Mouse (Mus musculus) heart, postnatal 0 days (tissue): ENCODE results near the gene Gm21897.

Experiments used
- CTCF ChIP-seq: IDR thresholded peaks from 2 replicates; pipeline ENCODE4 v1.5.1; 2016; ENCODE audit warnings: antibody characterized with exemption, control low read depth, low read depth
- EP300 ChIP-seq: IDR thresholded peaks from 2 replicates; pipeline ENCODE4 v1.6.1; 2016; ENCODE audit warnings: antibody characterized with exemption, low read depth

DNA sequence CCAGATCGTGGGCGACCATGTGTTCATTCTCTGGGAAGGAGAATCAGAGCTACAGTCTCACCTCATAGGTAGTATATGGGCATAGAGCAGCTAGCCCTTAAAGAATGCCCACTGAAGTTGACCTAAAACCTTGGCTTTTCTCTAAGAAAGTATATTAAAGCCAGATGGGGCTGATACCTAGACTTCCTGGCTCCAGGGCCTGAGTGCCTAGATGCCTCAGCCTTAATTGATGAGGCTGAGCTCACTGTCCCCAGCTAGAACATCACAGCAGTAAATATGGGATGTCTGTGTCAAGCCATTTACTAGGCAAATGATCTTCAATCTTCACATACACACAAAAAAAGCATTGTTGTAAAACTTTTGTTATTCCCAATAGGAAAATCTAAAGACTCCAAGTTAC lies 32.1 kb downstream of the Gm21897 start:
- no peak for TF ChIP-seq CTCF
- no peak for TF ChIP-seq EP300
